Mouse (Mus musculus) colon, adult 2 months (tissue): ENCODE measurements around the gene G6pd2. TPM values are rescaled to one million over a fixed set of nuclear protein-coding genes. Genes with fewer than 3 reads are reported as not detected.

Experiments
- polyA plus RNA-seq: library from polyadenylated mRNA; depleted of rRNA; stranded (reverse); fragments of >200 nt; gene quantifications from 2 replicates; pipeline ENCODE4 v1.2.3, GENCODE M21; 2012; rRNA removed

The G6pd2 gene
- polyA plus RNA-seq: not detected in 2 replicates

DNA sequence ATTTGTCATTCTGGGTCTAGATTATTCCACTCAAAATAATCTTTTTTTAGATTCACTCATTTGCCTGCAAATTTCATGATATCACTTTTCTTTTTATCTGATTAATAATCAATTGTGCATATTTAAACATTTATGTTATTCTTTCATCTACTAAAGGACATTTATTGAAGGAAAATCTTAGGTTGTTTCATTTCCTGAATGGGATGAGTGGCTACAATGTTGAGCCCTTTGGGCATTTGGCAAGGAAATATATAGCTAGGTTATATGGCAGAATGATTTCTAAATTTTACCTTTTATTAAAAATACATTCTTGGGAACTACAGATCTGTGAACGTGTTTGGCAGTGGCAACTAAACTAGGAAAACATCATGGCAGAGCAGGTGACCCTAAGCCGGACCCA lies at the start of gene G6pd2:
G6pd2 (plus strand) TSS at position 301 of the 400 bp plus-strand sequence.

